Mouse (Mus musculus) olfactory bulb, adult 2 months (tissue): ENCODE data around the gene Sec16b.

Experiments used
- CTCF ChIP-seq: fragments of 200-500 bp; IDR thresholded peaks from 2 replicates; pipeline ENCODE4 v1.5.1; 2012; ENCODE audit warnings: low read depth, mild to moderate bottlenecking, low read length, moderate library complexity; ENCODE audit not compliant: insufficient read depth
- POLR2A ChIP-seq: fragments of 200-500 bp; IDR thresholded peaks from 2 replicates; pipeline ENCODE4 v1.6.1; 2012; ENCODE audit warnings: mild to moderate bottlenecking, low read depth, low read length, moderate library complexity; ENCODE audit not compliant: insufficient read depth

- TF ChIP-seq CTCF (no peak), POLR2A (no peak)
Observed at GRCm38 (mm10) chr1:157467866-157468265, 38.7 kb upstream of the Sec16b start.
